Mouse (Mus musculus) 416B (cell line): ENCODE results near the gene Oser1.
"Not testable (repeated sequence)": the region's sequence is repeated elsewhere in the genome, so short reads cannot be mapped to it uniquely, and the experiment has no call there.

ENCODE experiments used
- DNase-seq: peaks from one replicate; pipeline ENCODE4 v3.0.0; 2011; ENCODE audit warnings: low read depth

The Oser1 gene

GRCm38 (mm10) chr2:163443543-163443942 lies 19.0 kb upstream of the Oser1 start:
- DNase-seq = no peak

DNA sequence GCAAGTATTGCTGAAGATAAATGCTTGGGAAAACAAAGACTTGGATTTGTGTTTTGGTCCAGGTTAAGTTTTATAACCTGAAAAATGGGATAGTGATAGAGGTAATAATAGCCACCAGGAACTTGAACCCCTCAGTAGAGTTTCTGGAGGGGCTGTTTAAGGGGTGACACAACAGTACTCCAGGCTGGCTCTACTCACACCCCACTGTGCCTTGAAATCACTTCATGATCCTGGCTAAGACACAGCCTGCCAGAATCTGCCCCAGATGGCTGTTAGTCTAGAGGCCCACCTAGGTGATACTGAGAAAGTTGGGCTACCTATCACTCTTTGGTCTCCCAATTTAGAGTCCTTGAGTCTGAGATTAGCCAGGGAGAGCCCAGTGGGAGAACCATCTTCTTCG lies 15.0 kb upstream of the Oser1 start:
- no peak for DNase-seq

DNA sequence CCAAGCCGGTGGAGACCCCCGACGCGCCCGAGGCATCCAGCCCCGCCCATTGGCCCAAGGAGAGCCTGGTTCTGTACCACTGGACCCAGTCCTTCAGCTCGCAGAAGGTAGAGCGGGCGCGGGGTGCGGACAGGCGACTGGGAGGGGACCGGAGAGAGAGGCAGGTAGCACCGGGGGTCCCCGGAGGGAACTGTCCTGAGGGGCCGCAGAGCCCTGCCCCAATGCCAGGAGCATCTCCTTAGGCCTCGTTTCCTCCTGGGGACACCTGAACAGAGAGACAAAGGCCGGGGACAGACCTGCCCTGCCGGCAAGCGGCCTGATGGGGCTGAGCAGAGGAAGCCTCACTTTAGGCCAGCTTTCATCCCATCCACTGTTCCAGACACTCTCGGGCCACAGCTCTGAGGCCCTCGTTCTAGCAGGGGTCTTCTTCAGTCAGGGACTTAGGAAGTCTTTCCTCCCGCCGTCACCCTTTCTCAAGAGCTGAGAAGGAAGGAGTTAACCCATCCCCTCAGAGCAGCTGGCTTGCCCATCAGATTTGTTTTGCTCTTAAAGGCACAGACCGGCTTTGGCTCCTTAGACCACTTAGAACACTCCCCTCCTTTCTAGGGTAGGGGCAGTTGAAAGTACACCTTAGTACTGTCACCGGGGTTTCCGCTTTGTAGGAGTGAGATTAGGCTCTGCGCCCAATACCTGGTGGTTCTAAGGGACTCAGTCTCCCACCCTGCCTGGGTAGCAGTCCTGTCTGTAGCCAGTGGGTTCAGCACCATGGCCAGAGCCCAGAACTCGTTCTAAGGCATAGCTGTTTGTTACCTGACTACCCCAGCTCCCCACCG lies 14.3 kb upstream of the Oser1 start:
- DNase-seq = peak; percentile 30

GRCm38 (mm10) chr2:163438246-163438618 lies 13.7 kb upstream of the Oser1 start, which contains the start of gene Gdap1l1:
Gdap1l1 (plus strand) TSS chr2:163438476.
- no peak for DNase-seq

GRCm38 (mm10) chr2:163437800-163438199 lies 13.3 kb upstream of the Oser1 start:
- DNase-seq = no peak

DNA sequence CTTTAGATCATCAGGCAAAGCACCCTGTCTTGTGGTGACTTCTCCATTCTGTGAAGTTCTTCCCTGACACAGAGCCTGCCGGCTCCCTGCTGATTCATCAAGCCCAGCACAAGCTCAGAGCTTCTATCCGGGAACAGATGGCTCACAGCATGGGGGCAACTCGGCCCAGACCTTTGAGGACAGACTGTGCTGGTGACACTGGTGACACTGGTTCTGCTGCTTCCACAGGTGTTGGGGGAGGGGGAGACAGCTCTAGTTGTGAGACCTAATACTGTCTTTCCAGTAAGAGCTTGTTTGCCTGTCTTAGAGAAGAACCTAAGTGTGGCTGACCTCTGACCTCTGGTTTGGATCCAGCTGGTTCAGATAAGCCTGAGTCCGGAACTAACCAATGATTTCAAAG lies 9.5 kb upstream of the Oser1 start:
- DNase-seq = peak; percentile 9

GRCm38 (mm10) chr2:163431289-163431688 lies 6.8 kb upstream of the Oser1 start:
- DNase-seq = no peak

DNA sequence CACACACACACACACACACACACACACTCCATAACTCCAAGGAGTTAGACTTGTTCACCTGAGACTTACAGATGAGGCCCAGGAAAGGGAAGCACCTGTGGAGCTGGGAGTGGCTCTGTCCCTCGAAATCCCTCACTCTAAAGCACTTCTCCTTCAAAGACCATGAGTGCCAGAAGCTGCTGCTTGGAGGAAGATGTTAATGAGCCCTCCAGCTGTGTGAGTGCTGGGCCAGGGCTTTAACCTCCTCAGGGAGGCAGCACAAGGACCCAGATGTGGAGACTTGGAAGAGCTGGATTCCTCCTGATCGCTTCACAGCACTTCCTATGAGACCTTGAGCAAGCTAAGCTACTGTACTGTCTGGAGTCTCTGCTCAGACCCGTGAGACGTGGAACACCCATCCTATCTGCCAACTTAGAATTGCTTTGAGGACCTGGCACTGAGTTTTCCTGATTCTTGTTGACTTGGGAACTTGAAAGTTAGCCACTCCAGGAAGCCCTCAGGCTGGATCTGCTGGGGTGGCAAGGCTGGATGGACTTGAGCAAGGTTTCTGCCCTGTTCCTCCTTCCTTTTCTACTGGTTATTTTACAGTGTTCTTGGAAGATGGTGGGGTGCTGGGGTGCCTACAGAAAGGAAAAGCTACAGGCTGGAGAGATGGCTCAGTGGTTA lies 4.0 kb upstream of the Oser1 start:
- DNase-seq = no peak

DNA sequence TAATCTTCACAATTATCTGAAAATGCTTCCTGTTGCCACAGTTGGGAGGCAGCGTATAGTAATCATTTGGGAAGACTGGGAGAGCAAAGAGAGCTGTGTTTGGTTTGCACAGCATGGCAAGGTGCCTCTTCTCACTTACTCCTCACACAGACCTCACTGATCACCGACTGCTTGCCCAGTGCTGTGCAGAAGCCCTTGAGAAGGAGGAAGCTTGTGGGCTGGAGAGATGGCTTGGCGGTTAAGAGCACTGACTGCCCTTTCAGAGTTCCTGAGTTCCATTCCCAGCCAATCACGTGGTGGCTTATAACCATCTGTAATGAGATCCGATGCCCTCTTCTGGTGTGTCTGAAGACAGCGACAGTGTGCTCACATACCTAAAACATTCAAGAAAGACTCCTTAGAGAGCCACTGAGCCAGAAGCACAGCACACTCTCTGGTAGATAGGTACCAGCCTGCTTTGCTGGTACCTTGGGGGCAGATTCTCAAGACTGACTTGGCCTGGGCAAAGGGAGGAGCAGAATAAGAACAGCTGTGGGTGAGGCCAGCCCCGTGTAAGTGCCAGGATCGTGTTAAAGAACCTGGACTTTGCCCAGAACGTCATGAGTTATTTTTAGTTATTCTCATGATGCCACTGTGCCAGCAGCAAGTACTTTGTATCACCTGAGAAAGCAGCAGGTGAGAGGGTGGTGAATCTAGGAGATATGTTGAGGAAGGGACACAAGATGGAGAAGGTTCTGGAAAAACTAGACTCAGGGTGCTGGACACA lies 1.4 kb downstream of the Oser1 start:
- peak; percentile 69 for DNase-seq

GRCm38 (mm10) chr2:163420366-163420886 lies 4.1 kb downstream of the Oser1 start:
- DNase-seq = peak; percentile 46

- peak; percentile 99 for DNase-seq
Measured at GRCm38 (mm10) chr2:163419346-163420045, 5.0 kb downstream of the Oser1 start.

- DNase-seq = peak; percentile 70
Measured at GRCm38 (mm10) chr2:163418841-163419345, 5.6 kb downstream of the Oser1 start.

DNA sequence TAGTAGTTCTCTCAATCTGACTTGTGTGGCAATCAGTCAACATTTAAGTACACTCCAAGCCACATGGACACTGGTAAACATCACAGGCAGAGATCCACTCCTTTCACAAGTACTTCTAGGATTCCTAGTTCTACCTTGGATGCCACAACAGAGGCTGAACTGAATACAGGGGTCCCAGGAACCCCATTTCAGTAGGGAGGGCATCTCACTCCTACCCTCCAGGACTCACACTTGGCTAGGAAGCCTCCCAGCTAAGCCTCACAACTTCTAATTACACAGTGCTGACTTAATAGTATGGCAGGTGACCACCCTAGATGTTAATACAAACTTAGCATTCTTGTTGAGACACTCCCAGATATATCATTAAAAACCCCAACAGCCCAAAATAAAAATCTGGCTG lies 6.7 kb downstream of the Oser1 start:
- DNase-seq = no peak

DNA sequence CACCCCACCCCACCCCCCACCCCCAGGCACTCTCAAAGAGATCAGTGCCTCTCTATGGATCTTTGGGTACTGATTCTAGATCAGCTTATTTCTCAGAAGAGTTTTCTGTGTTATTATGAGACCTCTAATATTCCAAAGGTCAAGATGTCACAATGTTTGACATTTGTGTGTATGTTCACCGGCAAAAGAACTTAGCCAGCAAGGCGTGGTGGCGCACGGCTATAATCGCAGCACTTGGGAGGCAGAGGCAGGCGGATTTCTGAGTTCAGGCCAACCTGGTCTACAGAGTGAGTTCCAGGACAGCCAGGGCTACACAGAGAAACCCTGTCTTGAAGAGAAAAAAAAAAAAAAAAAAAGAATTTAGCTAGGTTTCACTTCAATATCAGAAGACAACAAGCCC lies 7.5 kb downstream of the Oser1 start:
- no peak for DNase-seq

DNA sequence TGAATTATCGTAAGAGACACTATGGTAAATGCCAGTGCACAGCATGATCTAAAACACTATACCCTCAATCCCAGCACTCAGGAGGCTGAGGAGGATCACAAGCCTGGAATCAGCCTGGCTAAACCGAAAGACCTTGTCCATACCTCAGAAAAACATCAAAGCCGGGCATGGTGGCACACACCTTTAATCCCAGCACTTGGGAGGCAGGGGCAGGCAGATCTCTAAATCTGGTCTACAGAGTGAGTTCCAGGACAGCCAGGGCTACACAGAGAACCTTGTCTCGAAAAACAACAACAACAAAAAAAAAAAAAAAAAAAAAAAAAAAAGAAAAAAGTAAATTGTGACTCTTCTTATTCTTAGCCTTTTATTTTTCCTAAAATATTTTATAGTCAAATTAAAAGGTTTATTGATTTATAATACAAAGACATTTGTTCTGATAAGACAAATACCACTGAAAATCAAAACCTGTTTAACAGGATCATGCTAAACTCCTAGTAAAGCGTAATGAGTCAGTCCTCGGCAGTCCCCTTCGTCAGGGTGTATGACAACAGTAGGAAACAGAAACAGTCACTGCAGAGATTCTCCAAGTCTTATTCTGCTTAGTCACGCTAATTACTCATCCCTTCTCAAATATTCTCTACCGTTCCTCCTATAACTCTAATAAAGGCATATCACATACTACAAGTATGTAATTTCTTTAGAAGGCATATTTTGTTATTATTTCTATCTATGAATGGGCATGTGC lies 11.5 kb downstream of the Oser1 start:
- peak; percentile 63 for DNase-seq

GRCm38 (mm10) chr2:163412419-163412818 lies 12.1 kb downstream of the Oser1 start:
- no peak for DNase-seq

DNA sequence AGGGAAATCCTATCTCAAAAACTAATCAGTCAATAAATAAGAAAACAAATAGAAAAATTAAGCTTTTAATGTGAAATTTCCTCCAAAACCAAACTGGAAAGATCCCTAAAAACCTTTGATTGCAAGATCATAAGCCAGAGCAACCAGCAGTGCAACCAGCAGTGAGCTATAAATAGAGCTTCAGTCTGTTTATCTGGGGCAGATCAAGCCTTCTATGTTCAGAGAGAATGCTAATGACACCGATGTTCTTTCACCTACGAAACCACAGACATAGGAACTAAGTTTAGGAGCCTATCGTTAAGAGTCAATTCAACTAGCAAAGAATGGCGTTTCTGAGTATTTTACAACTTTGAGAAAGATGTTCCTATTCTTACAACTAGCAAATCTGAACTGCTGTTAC lies 12.7 kb downstream of the Oser1 start:
- no peak for DNase-seq

DNA sequence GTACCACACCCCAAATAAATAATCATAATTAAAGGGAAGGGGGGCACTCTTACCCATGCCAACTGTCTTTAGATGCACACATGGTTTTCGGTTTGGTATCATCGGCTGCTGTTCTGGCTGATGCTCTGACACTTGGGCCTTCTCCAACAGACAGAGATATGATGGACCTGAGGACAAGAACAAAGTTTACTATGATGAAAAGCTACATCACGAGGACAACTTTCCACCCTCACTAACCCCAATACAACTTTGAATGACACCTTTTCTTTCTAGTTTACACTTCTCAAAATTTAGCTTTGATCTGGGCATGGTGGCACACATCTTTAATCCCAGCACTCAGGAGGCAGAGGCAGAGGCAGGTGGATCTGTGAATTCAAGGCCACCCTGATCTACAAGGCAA lies 13.2 kb downstream of the Oser1 start:
- not testable (repeated sequence) for DNase-seq

- DNase-seq = no peak
Measured at GRCm38 (mm10) chr2:163410211-163410610, 14.3 kb downstream of the Oser1 start.

- no peak for DNase-seq
Measured at GRCm38 (mm10) chr2:163404037-163404815, 20.3 kb downstream of the Oser1 start.
